Mouse (Mus musculus): ENCODE data around the gene Fam171a1. TPM values are rescaled to one million over a fixed set of nuclear protein-coding genes. Genes with fewer than 3 reads are reported as not detected.

Fam171a1 gene
- polyA plus RNA-seq, 1 experiment from 2014 or later: 32.8 TPM

- Histone ChIP-seq H3K9me3 (replicated peaks) (no peaks in the 10 kb centered on the region), H3K4me1 (replicated peaks) (peaks cover 26% of the 10 kb centered on the region), H3K9ac (peak overlapping the region; percentile 97), H3K4me3 (peak overlapping the region; percentile 92), H3K27ac (ENCODE audit: poor library complexity, severe bottlenecking) (peak overlapping the region; percentile 86), H3K27me3 (replicated peaks) (no peaks in the 10 kb centered on the region), H3K36me3 (no peaks in the 10 kb centered on the region), H3K4me2 (peak overlapping the region; percentile 67)
- peak; percentile 86 for ATAC-seq (ENCODE audit: insufficient number of reproducible peaks, low FRiP score)
- WGBS: 1% methylated on average over 80 of the region's 93 CpGs
These were observed 4.3 kb downstream of the Fam171a1 start for GRCm38 (mm10) chr2:3118203-3118941.

GRCm38 (mm10) chr2:3118969-3119368, 4.9 kb downstream of the Fam171a1 start:
- H3K4me2 ChIP-seq: peak overlapping the region; percentile 67
- ATAC-seq (ENCODE audit: insufficient number of reproducible peaks, low FRiP score): peak; percentile 47
- under 1% methylated on average over 11 of the region's 16 CpGs for WGBS
- H3K27me3 ChIP-seq (replicated peaks): no peaks in the 10 kb centered on the region
- H3K4me3 ChIP-seq: peak overlapping the region; percentile 92
- H3K4me1 ChIP-seq (replicated peaks): peaks cover 27% of the 10 kb centered on the region
- H3K9me3 ChIP-seq (replicated peaks): no peaks in the 10 kb centered on the region
- peak overlapping the region; percentile 86; the same call in 1 of the 2 replicates for H3K27ac ChIP-seq (ENCODE audit: poor library complexity, severe bottlenecking)
- H3K36me3 ChIP-seq: no peaks in the 10 kb centered on the region
- peak overlapping the region; percentile 97 for H3K9ac ChIP-seq

- Histone ChIP-seq H3K4me1 (replicated peaks) (peaks cover 27% of the 10 kb centered on the region), H3K27ac (ENCODE audit: poor library complexity, severe bottlenecking) (no peak overlapping the region), H3K4me3 (peak overlapping the region; percentile 92), H3K4me2 (peak overlapping the region; percentile 67), H3K36me3 (no peaks in the 10 kb centered on the region), H3K27me3 (replicated peaks) (no peaks in the 10 kb centered on the region), H3K9ac (peak overlapping the region; percentile 97; the same call in 1 of the 2 replicates), H3K9me3 (replicated peaks) (no peaks in the 10 kb centered on the region)
- WGBS: 17% methylated on average over 4 of the region's 4 CpGs
- no peak for ATAC-seq (ENCODE audit: insufficient number of reproducible peaks, low FRiP score)
These were observed 5.4 kb downstream of the Fam171a1 start for GRCm38 (mm10) chr2:3119371-3119935.

GRCm38 (mm10) chr2:3122571-3122970, 8.5 kb downstream of the Fam171a1 start:
- no peaks in the 10 kb centered on the region for H3K27me3 ChIP-seq (replicated peaks)
- H3K9me3 ChIP-seq (replicated peaks): no peaks in the 10 kb centered on the region
- H3K36me3 ChIP-seq: no peaks in the 10 kb centered on the region
- no peak overlapping the region for H3K4me3 ChIP-seq
- H3K4me1 ChIP-seq (replicated peaks): peaks cover 31% of the 10 kb centered on the region
- whole genome bisulfite sequencing: 57% methylated on average over 4 of the region's 4 CpGs
- H3K27ac ChIP-seq (ENCODE audit: poor library complexity, severe bottlenecking): no peak overlapping the region
- no peak for ATAC-seq (ENCODE audit: insufficient number of reproducible peaks, low FRiP score)
- H3K9ac ChIP-seq: no peak overlapping the region
- H3K4me2 ChIP-seq: no peak overlapping the region

- no peak overlapping the region for H3K4me3 ChIP-seq
- no peak overlapping the region for H3K27ac ChIP-seq (ENCODE audit: poor library complexity, severe bottlenecking)
- ATAC-seq (ENCODE audit: insufficient number of reproducible peaks, low FRiP score): no peak
- no peaks in the 10 kb centered on the region for H3K36me3 ChIP-seq
- 81% methylated on average over 4 of the region's 4 CpGs for WGBS
- H3K9me3 ChIP-seq (replicated peaks): no peaks in the 10 kb centered on the region
- no peak overlapping the region for H3K4me2 ChIP-seq
- no peaks in the 10 kb centered on the region for H3K27me3 ChIP-seq (replicated peaks)
- peaks cover 25% of the 10 kb centered on the region for H3K4me1 ChIP-seq (replicated peaks)
- H3K9ac ChIP-seq: no peak overlapping the region
These were observed 13.3 kb downstream of the Fam171a1 start for GRCm38 (mm10) chr2:3127256-3127883.

- Histone ChIP-seq H3K9me3 (replicated peaks) (no peaks in the 10 kb centered on the region), H3K4me1 (replicated peaks) (peaks cover 26% of the 10 kb centered on the region), H3K27me3 (replicated peaks) (no peaks in the 10 kb centered on the region), H3K4me3 (no peak overlapping the region), H3K36me3 (no peaks in the 10 kb centered on the region), H3K9ac (no peak overlapping the region), H3K4me2 (no peak overlapping the region), H3K27ac (ENCODE audit: poor library complexity, severe bottlenecking) (no peak overlapping the region)
- ATAC-seq (ENCODE audit: insufficient number of reproducible peaks, low FRiP score): no peak
- WGBS: 76% methylated on average over 4 of the region's 4 CpGs
These were observed 14.4 kb downstream of the Fam171a1 start for GRCm38 (mm10) chr2:3128344-3128871.

GRCm38 (mm10) chr2:3128910-3129309, 14.9 kb downstream of the Fam171a1 start:
- H3K9ac ChIP-seq: no peak overlapping the region
- H3K27me3 ChIP-seq (replicated peaks): no peaks in the 10 kb centered on the region
- H3K9me3 ChIP-seq (replicated peaks): no peaks in the 10 kb centered on the region
- no peak overlapping the region for H3K4me3 ChIP-seq
- 66% methylated on average over 2 of the region's 2 CpGs for WGBS
- H3K4me1 ChIP-seq (replicated peaks): peaks cover 25% of the 10 kb centered on the region
- H3K4me2 ChIP-seq: no peak overlapping the region
- ATAC-seq (ENCODE audit: insufficient number of reproducible peaks, low FRiP score): no peak
- no peak overlapping the region for H3K27ac ChIP-seq (ENCODE audit: poor library complexity, severe bottlenecking)
- no peaks in the 10 kb centered on the region for H3K36me3 ChIP-seq

GRCm38 (mm10) chr2:3132473-3132872, 18.4 kb downstream of the Fam171a1 start:
- Histone ChIP-seq H3K4me3 (no peak overlapping the region), H3K9ac (no peak overlapping the region), H3K27me3 (replicated peaks) (no peaks in the 10 kb centered on the region), H3K27ac (ENCODE audit: poor library complexity, severe bottlenecking) (no peak overlapping the region), H3K9me3 (replicated peaks) (no peaks in the 10 kb centered on the region), H3K4me1 (replicated peaks) (peaks cover 43% of the 10 kb centered on the region), H3K36me3 (no peaks in the 10 kb centered on the region), H3K4me2 (no peak overlapping the region)
- no peak for ATAC-seq (ENCODE audit: insufficient number of reproducible peaks, low FRiP score)
- 82% methylated on average over 9 of the region's 9 CpGs for WGBS

GRCm38 (mm10) chr2:3134580-3135296, 20.7 kb downstream of the Fam171a1 start:
- Histone ChIP-seq H3K4me1 (replicated peaks) (peaks cover 52% of the 10 kb centered on the region), H3K27me3 (replicated peaks) (no peaks in the 10 kb centered on the region), H3K36me3 (no peaks in the 10 kb centered on the region), H3K4me2 (no peak overlapping the region; the same call in 1 of the 2 replicates), H3K9ac (no peak overlapping the region), H3K27ac (ENCODE audit: poor library complexity, severe bottlenecking) (peak overlapping the region; percentile 34; the same call in 1 of the 2 replicates), H3K9me3 (replicated peaks) (no peaks in the 10 kb centered on the region), H3K4me3 (no peak overlapping the region)
- 0 out of 2 replicates have a peak, but pooled peaks have one; percentile 17 for ATAC-seq (ENCODE audit: insufficient number of reproducible peaks, low FRiP score)
- 53% methylated on average over 12 of the region's 12 CpGs for WGBS

GRCm38 (mm10) chr2:3135297-3135684, 21.3 kb downstream of the Fam171a1 start:
- no peak for ATAC-seq (ENCODE audit: insufficient number of reproducible peaks, low FRiP score)
- H3K4me2 ChIP-seq: no peak overlapping the region
- no peak overlapping the region for H3K9ac ChIP-seq
- H3K27me3 ChIP-seq (replicated peaks): no peaks in the 10 kb centered on the region
- peak overlapping the region; percentile 34; the same call in 1 of the 2 replicates for H3K27ac ChIP-seq (ENCODE audit: poor library complexity, severe bottlenecking)
- peaks cover 53% of the 10 kb centered on the region for H3K4me1 ChIP-seq (replicated peaks)
- H3K36me3 ChIP-seq: no peaks in the 10 kb centered on the region
- no peak overlapping the region for H3K4me3 ChIP-seq
- H3K9me3 ChIP-seq (replicated peaks): no peaks in the 10 kb centered on the region
- WGBS: 54% methylated on average over 2 of the region's 2 CpGs

Data from heart, embryonic 12.5 days (tissue).